Mouse (Mus musculus): ENCODE measurements around the gene Vmn2r88. TPM values are rescaled to one million over a fixed set of nuclear protein-coding genes. Genes with fewer than 3 reads are reported as not detected.
"Not testable (repeated sequence)": the region's sequence is repeated elsewhere in the genome, so short reads cannot be mapped to it uniquely, and the experiment has no call there.

Gene Vmn2r88
- total and polyA plus RNA-seq, 2 experiments = not detected

- Histone ChIP-seq H3K27me3 (ENCODE audit: control insufficient read depth, insufficient read depth, low read length) (no peaks in the 10 kb centered on the region), H3K79me2 (ENCODE audit: control insufficient read depth, insufficient read depth, low read length) (no peaks in the 10 kb centered on the region), H3K9ac (ENCODE audit: low read depth, low read length) (no peak overlapping the region), H3K27ac (replicated peaks; ENCODE audit: insufficient read depth, low read depth, low read length) (no peak overlapping the region), H3K4me1 (ENCODE audit: control insufficient read depth, insufficient read depth, low read length) (no peaks in the 10 kb centered on the region), H3K36me3 (ENCODE audit: control insufficient read depth, insufficient read depth, low read length) (no peaks in the 10 kb centered on the region), H3K4me3 (ENCODE audit: insufficient read depth, low read depth, low read length) (no peak overlapping the region)
- 94% methylated on average over 9 of the region's 9 CpGs for WGBS
- TF ChIP-seq POLR2A (IDR thresholded peaks at IDR 0.05; ENCODE audit: extremely low read depth, insufficient read depth, low read length) (no peak), CTCF (IDR thresholded peaks at IDR 0.05; ENCODE audit: low read depth, low read length) (no peak)
- no peak for DNase-seq (ENCODE audit: extremely low read depth, low read depth, low spot score)
These were observed 22.4 kb upstream of the Vmn2r88 start for GRCm38 (mm10) chr14:51388222-51388621.

- WGBS = 61% methylated on average over 2 of the region's 2 CpGs
- no peaks in the 10 kb centered on the region for H3K27me3 ChIP-seq (ENCODE audit: control insufficient read depth, insufficient read depth, low read length)
- H3K4me1 ChIP-seq (ENCODE audit: control insufficient read depth, insufficient read depth, low read length) = no peaks in the 10 kb centered on the region
- no peaks in the 10 kb centered on the region for H3K36me3 ChIP-seq (ENCODE audit: control insufficient read depth, insufficient read depth, low read length)
- TF ChIP-seq CTCF (IDR thresholded peaks at IDR 0.05; ENCODE audit: low read depth, low read length) = no peak
- TF ChIP-seq POLR2A (IDR thresholded peaks at IDR 0.05; ENCODE audit: extremely low read depth, insufficient read depth, low read length) = no peak
- no peak overlapping the region for H3K9ac ChIP-seq (ENCODE audit: low read depth, low read length)
- DNase-seq (ENCODE audit: extremely low read depth, low read depth, low spot score) = no peak
- no peak overlapping the region for H3K27ac ChIP-seq (replicated peaks; ENCODE audit: insufficient read depth, low read depth, low read length)
- H3K79me2 ChIP-seq (ENCODE audit: control insufficient read depth, insufficient read depth, low read length) = no peaks in the 10 kb centered on the region
- H3K4me3 ChIP-seq (ENCODE audit: insufficient read depth, low read depth, low read length) = no peak overlapping the region
These were observed 13.3 kb downstream of the Vmn2r88 start for GRCm38 (mm10) chr14:51423885-51424284.

- not testable (repeated sequence) for H3K36me3 ChIP-seq (ENCODE audit: control insufficient read depth, insufficient read depth, low read length); H3K79me2 ChIP-seq (ENCODE audit: control insufficient read depth, insufficient read depth, low read length); H3K27ac ChIP-seq (replicated peaks; ENCODE audit: insufficient read depth, low read depth, low read length); H3K9ac ChIP-seq (ENCODE audit: low read depth, low read length); DNase-seq (ENCODE audit: extremely low read depth, low read depth, low spot score); H3K27me3 ChIP-seq (ENCODE audit: control insufficient read depth, insufficient read depth, low read length); H3K4me3 ChIP-seq (ENCODE audit: insufficient read depth, low read depth, low read length); H3K4me1 ChIP-seq (ENCODE audit: control insufficient read depth, insufficient read depth, low read length)
These were observed 19.5 kb downstream of the Vmn2r88 start for GRCm38 (mm10) chr14:51430138-51430537.

- H3K4me1 ChIP-seq (ENCODE audit: control insufficient read depth, insufficient read depth, low read length) = no peaks in the 10 kb centered on the region
- no peaks in the 10 kb centered on the region; the same call in 1 of the 2 replicates for H3K27me3 ChIP-seq (ENCODE audit: control insufficient read depth, insufficient read depth, low read length)
- WGBS = 91% methylated on average over 16 of the region's 16 CpGs
- no peak overlapping the region for H3K27ac ChIP-seq (replicated peaks; ENCODE audit: insufficient read depth, low read depth, low read length)
- H3K36me3 ChIP-seq (ENCODE audit: control insufficient read depth, insufficient read depth, low read length) = no peaks in the 10 kb centered on the region
- H3K4me3 ChIP-seq (ENCODE audit: insufficient read depth, low read depth, low read length) = no peak overlapping the region
- no peak for TF ChIP-seq CTCF (IDR thresholded peaks at IDR 0.05; ENCODE audit: low read depth, low read length)
- no peak for TF ChIP-seq POLR2A (IDR thresholded peaks at IDR 0.05; ENCODE audit: extremely low read depth, insufficient read depth, low read length)
- no peak for DNase-seq (ENCODE audit: extremely low read depth, low read depth, low spot score)
- no peak overlapping the region for H3K9ac ChIP-seq (ENCODE audit: low read depth, low read length)
- no peaks in the 10 kb centered on the region for H3K79me2 ChIP-seq (ENCODE audit: control insufficient read depth, insufficient read depth, low read length)
These were observed 23.9 kb downstream of the Vmn2r88 start for GRCm38 (mm10) chr14:51434546-51434945.

GRCm38 (mm10) chr14:51435020-51435419 lies 24.4 kb downstream of the Vmn2r88 start:
- no peak overlapping the region for H3K27ac ChIP-seq (replicated peaks; ENCODE audit: insufficient read depth, low read depth, low read length)
- H3K27me3 ChIP-seq (ENCODE audit: control insufficient read depth, insufficient read depth, low read length) = no peaks in the 10 kb centered on the region; the same call in 1 of the 2 replicates
- H3K36me3 ChIP-seq (ENCODE audit: control insufficient read depth, insufficient read depth, low read length) = no peaks in the 10 kb centered on the region
- H3K9ac ChIP-seq (ENCODE audit: low read depth, low read length) = no peak overlapping the region
- no peaks in the 10 kb centered on the region for H3K4me1 ChIP-seq (ENCODE audit: control insufficient read depth, insufficient read depth, low read length)
- no peak for TF ChIP-seq POLR2A (IDR thresholded peaks at IDR 0.05; ENCODE audit: extremely low read depth, insufficient read depth, low read length)
- no peak for TF ChIP-seq CTCF (IDR thresholded peaks at IDR 0.05; ENCODE audit: low read depth, low read length)
- no peaks in the 10 kb centered on the region for H3K79me2 ChIP-seq (ENCODE audit: control insufficient read depth, insufficient read depth, low read length)
- DNase-seq (ENCODE audit: extremely low read depth, low read depth, low spot score) = no peak
- no peak overlapping the region for H3K4me3 ChIP-seq (ENCODE audit: insufficient read depth, low read depth, low read length)
- WGBS = 97% methylated on average over 26 of the region's 26 CpGs

GRCm38 (mm10) chr14:51438955-51439354 lies 28.3 kb downstream of the Vmn2r88 start:
- WGBS = 93% methylated on average over 4 of the region's 4 CpGs
- Histone ChIP-seq H3K9ac (ENCODE audit: low read depth, low read length) (no peak overlapping the region), H3K79me2 (ENCODE audit: control insufficient read depth, insufficient read depth, low read length) (no peaks in the 10 kb centered on the region), H3K4me3 (ENCODE audit: insufficient read depth, low read depth, low read length) (no peak overlapping the region), H3K27ac (replicated peaks; ENCODE audit: insufficient read depth, low read depth, low read length) (no peak overlapping the region), H3K27me3 (ENCODE audit: control insufficient read depth, insufficient read depth, low read length) (no peaks in the 10 kb centered on the region; the same call in 1 of the 2 replicates), H3K4me1 (ENCODE audit: control insufficient read depth, insufficient read depth, low read length) (no peaks in the 10 kb centered on the region), H3K36me3 (ENCODE audit: control insufficient read depth, insufficient read depth, low read length) (no peaks in the 10 kb centered on the region)
- TF ChIP-seq CTCF (IDR thresholded peaks at IDR 0.05; ENCODE audit: low read depth, low read length) (no peak), POLR2A (IDR thresholded peaks at IDR 0.05; ENCODE audit: extremely low read depth, insufficient read depth, low read length) (no peak)
- no peak for DNase-seq (ENCODE audit: extremely low read depth, low read depth, low spot score)

- not testable (repeated sequence) for H3K4me3 ChIP-seq (ENCODE audit: insufficient read depth, low read depth, low read length); H3K9ac ChIP-seq (ENCODE audit: low read depth, low read length); H3K79me2 ChIP-seq (ENCODE audit: control insufficient read depth, insufficient read depth, low read length); H3K36me3 ChIP-seq (ENCODE audit: control insufficient read depth, insufficient read depth, low read length); H3K27me3 ChIP-seq (ENCODE audit: control insufficient read depth, insufficient read depth, low read length); H3K27ac ChIP-seq (replicated peaks; ENCODE audit: insufficient read depth, low read depth, low read length); H3K4me1 ChIP-seq (ENCODE audit: control insufficient read depth, insufficient read depth, low read length); DNase-seq (ENCODE audit: extremely low read depth, low read depth, low spot score)
- WGBS = 75% methylated on average over 2 of the region's 2 CpGs
These were observed 40.9 kb downstream of the Vmn2r88 start, which contains the start of gene Vmn2r89 for GRCm38 (mm10) chr14:51451557-51451956. Gene Vmn2r89, plus strand, starts transcription at chr14:51451857.
